Mouse (Mus musculus): Measurements from ENCODE around the gene Ablim1. TPM values are rescaled to one million over a fixed set of nuclear protein-coding genes. Genes with fewer than 3 reads are reported as not detected.

The Ablim1 gene
- polyA plus RNA-seq, 1 experiment: 9.8 TPM

- Histone ChIP-seq H3K4me3 (ENCODE audit: insufficient read depth, poor library complexity, severe bottlenecking) (no peak overlapping the region), H3K79me3 (ENCODE audit: low read depth) (no peaks in the 10 kb centered on the region), H3K79me2 (ENCODE audit: control insufficient read depth, insufficient read depth) (no peaks in the 10 kb centered on the region), H3ac (ENCODE audit: control insufficient read depth, insufficient read length, low read depth) (no peak overlapping the region), H3K27me3 (ENCODE audit: control insufficient read depth, insufficient read depth, insufficient read length) (no peaks in the 10 kb centered on the region), H3K36me3 (ENCODE audit: control insufficient read depth, insufficient read depth) (peaks cover 14% of the 10 kb centered on the region)
- TF ChIP-seq USF1 (IDR thresholded peaks at IDR 0.05; ENCODE audit: low read depth) (no peak), CTCF (IDR thresholded peaks at IDR 0.05; ENCODE audit: control insufficient read depth, insufficient read depth, insufficient read length) (no peak), FOSL1 (IDR thresholded peaks at IDR 0.05; ENCODE audit: insufficient read depth, low read length, poor library complexity, severe bottlenecking) (no peak), MYOG (IDR thresholded peaks at IDR 0.05; ENCODE audit: control insufficient read depth, extremely low read depth, insufficient read length) (no peak)
These were observed 179.9 kb downstream of the Ablim1 start for GRCm38 (mm10) chr19:57134654-57135348.

- Histone ChIP-seq H3K79me2 (ENCODE audit: control insufficient read depth, insufficient read depth) (no peaks in the 10 kb centered on the region), H3K4me3 (ENCODE audit: insufficient read depth, poor library complexity, severe bottlenecking) (no peak overlapping the region), H3K27me3 (ENCODE audit: control insufficient read depth, insufficient read depth, insufficient read length) (no peaks in the 10 kb centered on the region), H3K36me3 (ENCODE audit: control insufficient read depth, insufficient read depth) (peaks cover 14% of the 10 kb centered on the region), H3K79me3 (ENCODE audit: low read depth) (no peaks in the 10 kb centered on the region), H3ac (ENCODE audit: control insufficient read depth, insufficient read length, low read depth) (no peak overlapping the region)
- TF ChIP-seq FOSL1 (IDR thresholded peaks at IDR 0.05; ENCODE audit: insufficient read depth, low read length, poor library complexity, severe bottlenecking) (no peak), MAX (IDR thresholded peaks at IDR 0.05) (no peak), CTCF (IDR thresholded peaks at IDR 0.05; ENCODE audit: control insufficient read depth, insufficient read depth, insufficient read length) (no peak), MYOD1 (IDR thresholded peaks at IDR 0.05; ENCODE audit: control insufficient read depth, insufficient read length, low read depth) (no peak), USF1 (IDR thresholded peaks at IDR 0.05; ENCODE audit: low read depth) (no peak), CEBPB (IDR thresholded peaks at IDR 0.05; ENCODE audit: low read depth) (no peak), MYOG (IDR thresholded peaks at IDR 0.05; ENCODE audit: control insufficient read depth, extremely low read depth, insufficient read length) (no peak)
These were observed 181.7 kb downstream of the Ablim1 start for GRCm38 (mm10) chr19:57132916-57133520.

- H3K79me2 ChIP-seq (ENCODE audit: control insufficient read depth, insufficient read depth): no peaks in the 10 kb centered on the region
- no peaks in the 10 kb centered on the region for H3K27me3 ChIP-seq (ENCODE audit: control insufficient read depth, insufficient read depth, insufficient read length)
- H3ac ChIP-seq (ENCODE audit: control insufficient read depth, insufficient read length, low read depth): no peak overlapping the region
- TF ChIP-seq MAX (IDR thresholded peaks at IDR 0.05) (no peak), MYOD1 (IDR thresholded peaks at IDR 0.05; ENCODE audit: control insufficient read depth, insufficient read length, low read depth) (no peak), USF1 (IDR thresholded peaks at IDR 0.05; ENCODE audit: low read depth) (no peak), CEBPB (IDR thresholded peaks at IDR 0.05; ENCODE audit: low read depth) (no peak), FOSL1 (IDR thresholded peaks at IDR 0.05; ENCODE audit: insufficient read depth, low read length, poor library complexity, severe bottlenecking) (no peak), MYOG (IDR thresholded peaks at IDR 0.05; ENCODE audit: control insufficient read depth, extremely low read depth, insufficient read length) (no peak), CTCF (IDR thresholded peaks at IDR 0.05; ENCODE audit: control insufficient read depth, insufficient read depth, insufficient read length) (no peak)
- H3K36me3 ChIP-seq (ENCODE audit: control insufficient read depth, insufficient read depth): peaks cover 14% of the 10 kb centered on the region
- H3K79me3 ChIP-seq (ENCODE audit: low read depth): no peaks in the 10 kb centered on the region
- no peak overlapping the region for H3K4me3 ChIP-seq (ENCODE audit: insufficient read depth, poor library complexity, severe bottlenecking)
These were observed 182.4 kb downstream of the Ablim1 start for GRCm38 (mm10) chr19:57132281-57132680.

- H3ac ChIP-seq (ENCODE audit: control insufficient read depth, insufficient read length, low read depth): no peak overlapping the region
- no peaks in the 10 kb centered on the region for H3K27me3 ChIP-seq (ENCODE audit: control insufficient read depth, insufficient read depth, insufficient read length)
- H3K79me3 ChIP-seq (ENCODE audit: low read depth): no peaks in the 10 kb centered on the region
- H3K36me3 ChIP-seq (ENCODE audit: control insufficient read depth, insufficient read depth): peaks cover 14% of the 10 kb centered on the region
- no peak overlapping the region for H3K4me3 ChIP-seq (ENCODE audit: insufficient read depth, poor library complexity, severe bottlenecking)
- no peaks in the 10 kb centered on the region for H3K79me2 ChIP-seq (ENCODE audit: control insufficient read depth, insufficient read depth)
- no peak for TF ChIP-seq CTCF (IDR thresholded peaks at IDR 0.05; ENCODE audit: control insufficient read depth, insufficient read depth, insufficient read length)
- no peak for TF ChIP-seq CEBPB (IDR thresholded peaks at IDR 0.05; ENCODE audit: low read depth)
- TF ChIP-seq MYOG (IDR thresholded peaks at IDR 0.05; ENCODE audit: control insufficient read depth, extremely low read depth, insufficient read length): no peak
- TF ChIP-seq MYOD1 (IDR thresholded peaks at IDR 0.05; ENCODE audit: control insufficient read depth, insufficient read length, low read depth): no peak
- no peak for TF ChIP-seq USF1 (IDR thresholded peaks at IDR 0.05; ENCODE audit: low read depth)
- TF ChIP-seq MAX (IDR thresholded peaks at IDR 0.05): no peak
These were observed 183.4 kb downstream of the Ablim1 start for GRCm38 (mm10) chr19:57131366-57131765.

- TF ChIP-seq FOSL1 (IDR thresholded peaks at IDR 0.05; ENCODE audit: insufficient read depth, low read length, poor library complexity, severe bottlenecking) (no peak), MYOD1 (IDR thresholded peaks at IDR 0.05; ENCODE audit: control insufficient read depth, insufficient read length, low read depth) (no peak), CEBPB (IDR thresholded peaks at IDR 0.05; ENCODE audit: low read depth) (no peak), MYOG (IDR thresholded peaks at IDR 0.05; ENCODE audit: control insufficient read depth, extremely low read depth, insufficient read length) (no peak), USF1 (IDR thresholded peaks at IDR 0.05; ENCODE audit: low read depth) (peak; percentile 14)
- Histone ChIP-seq H3K27me3 (ENCODE audit: control insufficient read depth, insufficient read depth, insufficient read length) (no peaks in the 10 kb centered on the region), H3K79me2 (ENCODE audit: control insufficient read depth, insufficient read depth) (no peaks in the 10 kb centered on the region), H3ac (ENCODE audit: control insufficient read depth, insufficient read length, low read depth) (no peak overlapping the region), H3K4me3 (ENCODE audit: insufficient read depth, poor library complexity, severe bottlenecking) (no peak overlapping the region), H3K79me3 (ENCODE audit: low read depth) (no peaks in the 10 kb centered on the region), H3K36me3 (ENCODE audit: control insufficient read depth, insufficient read depth) (peaks cover 14% of the 10 kb centered on the region)
These were observed 184.1 kb downstream of the Ablim1 start for GRCm38 (mm10) chr19:57130591-57130990.

Measured in C2C12 (cell line).